Mouse (Mus musculus) layer of hippocampus, adult 8-10 months (tissue): ENCODE results near the gene Acer3. TPM values are rescaled to one million over a fixed set of nuclear protein-coding genes. Genes with fewer than 3 reads are reported as not detected.

Source experiments
- total RNA-seq, 4 experiments: library from RNA; stranded (reverse); gene quantifications; 2 replicates each; pipeline ENCODE4 v1.2.4; 2022

Gene Acer3
- total RNA-seq, 4 experiments from 2014 or later: 22.7 to 32.0 (median 24.3) TPM

Other genes starting within 250 kb of the Acer3 start
- 10 to 100 TPM; 11.1 to 15.0 (median 13.2) TPM for gene Myo7a, start 201.7 kb downstream of the Acer3 start, total RNA-seq
- 1 to 10 TPM in 3 of 4 experiments, under 1 TPM in 1; 0.92 to 1.3 (median 1.1) TPM for gene Omp, start 175.7 kb downstream of the Acer3 start, total RNA-seq
- gene Capn5, start 142.9 kb downstream of the Acer3 start, total RNA-seq: 10 to 100 TPM; 37.9 to 46.5 (median 40.4) TPM
- under 1 TPM; 0.24 to 0.45 (median 0.29) TPM for gene B3gnt6, start 121.7 kb downstream of the Acer3 start, total RNA-seq
- gene Tsku, start 40.1 kb upstream of the Acer3 start, total RNA-seq: 1 to 10 TPM; 1.6 to 2.8 (median 2.3) TPM
- gene Gucy2d, start 119.2 kb upstream of the Acer3 start, total RNA-seq: under 1 TPM in 1 of 4 experiments, not detected in 3; 0.17 TPM
- gene Lrrc32, start 168.1 kb upstream of the Acer3 start, total RNA-seq: 1 to 10 TPM; 2.0 to 2.8 (median 2.4) TPM